Mouse (Mus musculus): ENCODE measurements at regions not wholly inside any gene's neighbourhood (a gene's known extent, or its start where the extent isn't known, plus 50 kb on each side); places are given as distances from the start of the nearest gene placed in this dataset.

GRCm38 (mm10) chr15:59716872-59717271, 299.5 kb downstream of the 4933412E24Rik start:
- no peak for TF ChIP-seq RCOR1 (IDR thresholded peaks at IDR 0.05; ENCODE audit: low read depth, low read length)
- no peak for TF ChIP-seq POLR2A (IDR thresholded peaks at IDR 0.05; ENCODE audit: control insufficient read depth in 1 of 2, insufficient read depth in 1 of 2, low read depth in 1 of 2, low read length in 2 of 2, poor library complexity in 1 of 2)
- no peak for TF ChIP-seq CTCF (IDR thresholded peaks at IDR 0.05 in 2 of 3, conservative IDR thresholded peaks at IDR 0.05 in 1 of 3; ENCODE audit: control insufficient read depth in 1 of 3, insufficient read depth in 1 of 3, low read depth in 2 of 3, low read length in 3 of 3, poor library complexity in 1 of 3, severe bottlenecking in 1 of 3)
- TF ChIP-seq USF1 (IDR thresholded peaks at IDR 0.05; ENCODE audit: low read depth, low read length) = no peak
- no peak for TF ChIP-seq EP300 (IDR thresholded peaks at IDR 0.05; ENCODE audit: low read depth in 1 of 2, low read length in 2 of 2)
- TF ChIP-seq ZNF384 (IDR thresholded peaks at IDR 0.05; ENCODE audit: low read depth, low read length) = no peak
- no peak for TF ChIP-seq ELF1 (IDR thresholded peaks at IDR 0.05; ENCODE audit: low read depth, low read length)
- no peak for TF ChIP-seq SMC3 (IDR thresholded peaks at IDR 0.05; ENCODE audit: low read depth, low read length)

All from MEL (cell line).